Mouse (Mus musculus) macrophage (primary cell): ENCODE results near the gene Cntn4. TPM values are rescaled to one million over a fixed set of nuclear protein-coding genes. Genes with fewer than 3 reads are reported as not detected.

Source experiments
- H3K27ac ChIP-seq: fragments of 350-480 bp; formaldehyde crosslinking; 2 replicates; pipeline ENCODE4 v1.9.0; 2021
- H3K36me3 ChIP-seq: fragments of 350-480 bp; formaldehyde crosslinking; 2 replicates; pipeline ENCODE4 v1.9.0; 2021; ENCODE audit errors: inconsistent target
- H3K4me3 ChIP-seq: fragments of 350-480 bp; formaldehyde crosslinking; 2 replicates; pipeline ENCODE4 v1.9.0; 2021; ENCODE audit errors: inconsistent target
- H3K79me2 ChIP-seq: fragments of 350-480 bp; formaldehyde crosslinking; 2 replicates; pipeline ENCODE4 v1.9.0; 2021; ENCODE audit errors: inconsistent target
- WGBS: methylation state at CpG from one replicate; pipeline ENCODE4 v1.1.7; 2026; ENCODE audit warnings: inconsistent platforms; ENCODE audit not compliant: missing documents; 5-methylcytosine and 5-hydroxymethylcytosine counted together
- polyA plus RNA-seq: library from polyadenylated mRNA; stranded (reverse); fragments of 250-400 nt; gene quantifications from 3 replicates; pipeline ENCODE4 v1.2.4, GENCODE M21; 2018; ENCODE audit warnings: inconsistent platforms

The Cntn4 gene
- polyA plus RNA-seq, 1 experiment from 2014 or later = not detected

DNA sequence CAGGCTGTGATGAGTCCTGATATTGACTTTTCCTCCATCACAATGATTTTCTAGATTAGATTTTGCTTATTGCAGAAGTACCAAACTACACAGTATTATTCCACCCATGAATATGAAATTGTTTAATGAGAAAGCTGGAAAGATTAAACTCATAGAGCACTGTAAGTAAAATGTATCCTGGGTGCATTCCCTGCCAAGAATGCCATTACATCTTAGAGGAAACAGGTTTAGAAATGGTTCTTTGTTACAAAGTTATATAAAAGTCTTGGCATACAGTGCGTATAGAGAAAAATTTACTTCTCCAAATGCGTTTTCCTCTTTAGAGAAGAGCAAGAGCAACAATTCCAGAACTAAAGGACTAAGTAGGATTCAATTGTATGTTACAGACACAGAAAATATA lies 261.8 kb downstream of the Cntn4 start:
- WGBS = 80% methylated on average over 2 of the region's 2 CpGs
- no peaks in the 10 kb centered on the region for H3K36me3 ChIP-seq
- no peak overlapping the region for H3K4me3 ChIP-seq
- no peaks in the 10 kb centered on the region for H3K79me2 ChIP-seq
- no peak overlapping the region for H3K27ac ChIP-seq

DNA sequence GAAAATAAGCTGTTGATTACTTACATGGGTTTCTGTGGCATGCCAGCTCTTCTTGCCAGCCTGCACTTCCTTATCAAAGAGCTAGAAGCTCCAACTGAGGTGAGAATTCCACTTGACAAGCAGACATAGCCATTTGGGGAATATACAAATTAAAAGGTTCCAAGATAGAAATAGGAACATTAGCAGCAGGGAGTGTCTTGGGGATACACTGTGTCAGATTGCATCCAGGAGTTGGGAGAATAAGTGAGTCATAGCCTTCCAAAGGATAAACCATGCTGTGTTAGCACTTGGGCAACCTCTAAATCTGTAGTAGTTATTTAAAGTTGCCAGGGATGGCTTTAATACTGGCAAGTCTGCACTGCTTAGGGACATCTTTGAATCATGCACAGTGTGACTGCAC lies 263.1 kb downstream of the Cntn4 start:
- Histone ChIP-seq H3K4me3 (no peak overlapping the region), H3K36me3 (no peaks in the 10 kb centered on the region), H3K27ac (no peak overlapping the region), H3K79me2 (no peaks in the 10 kb centered on the region)

DNA sequence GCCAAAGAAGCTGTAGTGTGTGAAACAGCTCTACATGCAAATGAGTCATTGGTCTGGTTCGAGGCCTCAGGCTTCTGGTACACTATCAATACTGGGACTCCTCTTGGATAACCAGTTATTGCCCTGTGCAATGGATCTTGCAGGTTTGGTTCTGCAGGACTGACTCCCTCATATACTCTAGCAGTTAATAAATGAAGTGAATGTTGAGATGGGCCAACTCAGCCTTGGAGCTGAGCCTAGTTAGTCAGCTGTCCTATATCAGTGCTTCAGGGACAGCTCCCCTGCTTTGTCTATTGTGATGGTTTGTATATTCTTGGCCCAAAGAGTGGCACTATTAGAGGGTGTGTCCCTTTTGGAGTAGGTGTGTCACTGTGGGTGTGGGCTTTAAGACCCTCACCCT lies 314.0 kb downstream of the Cntn4 start:
- no peak overlapping the region for H3K4me3 ChIP-seq
- H3K79me2 ChIP-seq = no peaks in the 10 kb centered on the region
- no peak overlapping the region for H3K27ac ChIP-seq
- H3K36me3 ChIP-seq = no peaks in the 10 kb centered on the region
- 67% methylated on average over 1 of the region's 1 CpGs for WGBS

DNA sequence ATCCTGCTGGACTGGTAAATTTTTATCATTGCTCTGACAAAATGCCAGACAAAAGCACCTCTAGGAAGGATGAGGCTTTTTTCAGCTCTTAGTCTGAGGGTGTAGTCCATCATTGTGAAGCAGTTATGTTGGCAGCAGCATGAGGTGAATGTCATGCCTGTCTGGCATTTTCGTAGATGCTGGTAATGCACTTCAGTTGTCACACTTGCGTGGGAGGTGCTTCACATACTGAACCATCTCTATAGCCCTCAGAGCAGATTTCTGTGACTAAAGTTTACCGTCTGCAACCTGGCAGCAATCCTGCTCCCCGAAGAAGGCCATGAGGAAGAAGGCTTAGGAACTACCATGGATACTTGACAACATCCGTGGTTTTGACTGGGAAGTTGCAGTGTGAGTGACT lies 335.6 kb downstream of the Cntn4 start:
- 89% methylated on average over 5 of the region's 5 CpGs for WGBS

DNA sequence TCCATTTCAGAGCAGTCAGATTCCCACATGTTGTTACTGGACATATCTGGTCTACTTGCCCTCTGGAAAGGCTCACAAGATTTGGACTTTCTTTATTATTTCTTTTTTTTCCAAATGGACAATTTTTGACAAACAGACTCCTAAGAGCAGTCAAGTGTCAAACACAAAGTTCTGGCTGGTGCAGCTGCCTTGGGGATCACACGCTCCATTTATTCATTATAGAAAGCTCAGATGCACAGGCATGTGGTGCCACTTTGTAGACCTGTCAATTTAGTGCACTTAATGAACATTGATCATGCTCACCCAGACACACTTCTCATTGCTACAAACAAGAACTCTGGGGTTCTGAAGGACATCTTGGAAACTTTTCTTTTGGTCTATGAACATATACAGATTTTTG lies 337.7 kb downstream of the Cntn4 start:
- 83% methylated on average over 1 of the region's 1 CpGs for WGBS
- no peak overlapping the region for H3K4me3 ChIP-seq
- H3K27ac ChIP-seq = no peak overlapping the region
- no peaks in the 10 kb centered on the region for H3K36me3 ChIP-seq
- H3K79me2 ChIP-seq = no peaks in the 10 kb centered on the region

More for the DNA sequence above, 335.6 kb downstream of the Cntn4 start:
- Histone ChIP-seq H3K4me3 (no peak overlapping the region), H3K79me2 (no peaks in the 10 kb centered on the region), H3K36me3 (no peaks in the 10 kb centered on the region), H3K27ac (no peak overlapping the region)

DNA sequence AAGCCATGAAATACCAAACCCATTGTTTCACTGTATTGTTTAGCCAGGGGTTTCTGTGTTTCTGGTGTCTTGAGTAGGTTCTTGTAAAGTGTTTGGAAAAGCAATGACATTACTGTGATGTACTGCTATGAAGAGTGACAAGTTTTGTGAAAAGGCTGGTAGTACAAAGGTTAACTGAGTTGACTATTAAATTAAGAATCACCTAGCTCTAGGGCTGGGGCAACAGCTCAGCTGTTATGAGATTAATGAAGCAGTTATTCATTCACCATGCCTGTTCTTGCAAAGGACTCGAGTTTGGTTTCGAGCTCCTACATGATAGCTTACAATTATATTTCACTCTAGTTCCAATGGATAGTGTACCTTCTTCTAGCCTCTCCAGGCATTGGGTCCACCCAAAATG lies 371.4 kb downstream of the Cntn4 start:
- H3K27ac ChIP-seq = no peak overlapping the region
- WGBS = 83% methylated on average over 2 of the region's 2 CpGs
- H3K4me3 ChIP-seq = no peak overlapping the region
- H3K36me3 ChIP-seq = no peaks in the 10 kb centered on the region
- no peaks in the 10 kb centered on the region for H3K79me2 ChIP-seq

DNA sequence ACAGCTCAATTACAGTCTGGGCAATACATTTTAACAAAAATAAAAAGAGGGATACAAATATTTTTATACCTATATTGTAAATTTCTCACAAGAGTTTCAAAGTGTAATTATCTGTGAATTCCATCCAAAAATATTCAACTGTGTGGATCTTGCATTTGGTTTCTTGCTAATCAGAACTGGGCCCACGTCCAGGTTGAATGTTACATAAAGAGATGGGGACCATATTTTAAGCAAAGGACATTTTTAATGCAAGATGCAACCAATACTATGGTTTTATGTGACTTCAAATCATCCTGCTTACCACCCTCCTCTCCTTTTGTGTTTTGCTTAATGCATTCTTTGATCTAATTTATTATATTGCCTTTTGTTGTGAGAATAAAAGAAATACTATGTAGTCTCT lies 378.7 kb downstream of the Cntn4 start:
- Histone ChIP-seq H3K79me2 (no peaks in the 10 kb centered on the region), H3K27ac (no peak overlapping the region), H3K4me3 (no peak overlapping the region), H3K36me3 (no peaks in the 10 kb centered on the region)
- 69% methylated on average over 1 of the region's 1 CpGs for WGBS

DNA sequence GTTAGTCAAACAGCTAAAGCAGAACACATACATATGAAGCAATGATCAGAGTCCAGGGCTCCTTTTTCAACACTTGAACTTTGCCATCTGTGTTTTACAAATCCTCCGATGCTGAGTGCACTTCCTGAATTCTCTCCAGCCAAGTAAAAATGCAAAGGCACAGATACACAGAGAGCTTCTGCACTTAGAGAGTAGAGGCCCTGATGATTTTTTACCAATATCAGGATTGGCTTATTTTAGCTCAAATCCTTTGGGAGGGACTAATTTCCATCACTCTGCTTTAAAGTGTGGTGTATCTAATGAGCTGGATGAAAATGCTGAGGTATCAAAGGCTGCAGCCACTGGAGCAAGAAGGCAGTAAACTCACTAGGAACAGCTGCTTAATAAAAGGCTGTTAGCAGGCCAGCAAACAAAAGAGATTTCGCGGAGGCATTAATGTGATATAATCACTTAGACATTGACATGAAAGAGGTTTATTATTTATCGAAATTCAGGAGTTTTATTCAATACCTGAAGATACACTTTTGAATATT lies 400.7 kb downstream of the Cntn4 start:
- no peaks in the 10 kb centered on the region for H3K79me2 ChIP-seq
- no peaks in the 10 kb centered on the region for H3K36me3 ChIP-seq
- WGBS = 76% methylated on average over 4 of the region's 4 CpGs
- H3K27ac ChIP-seq = no peak overlapping the region
- no peak overlapping the region for H3K4me3 ChIP-seq

DNA sequence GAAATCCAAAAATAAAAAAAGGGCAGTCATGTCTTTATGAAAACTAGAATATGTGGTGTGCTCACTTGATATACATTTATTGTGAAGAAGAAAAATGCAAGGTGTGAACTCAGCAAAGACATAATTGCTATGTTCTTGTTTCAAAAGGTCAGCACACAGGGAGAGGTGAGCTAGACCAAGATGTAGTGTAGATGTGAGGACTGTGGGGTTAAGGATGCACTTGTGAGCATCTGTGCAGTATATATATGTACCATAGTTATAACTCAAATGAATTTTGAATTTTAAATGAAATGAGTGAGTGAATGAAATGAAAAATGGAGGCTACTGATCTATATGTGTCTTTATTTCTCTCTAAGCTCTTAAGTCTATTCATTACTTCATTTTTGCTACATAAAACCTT lies 401.2 kb downstream of the Cntn4 start:
- no peak overlapping the region for H3K4me3 ChIP-seq
- no peaks in the 10 kb centered on the region for H3K36me3 ChIP-seq
- no peak overlapping the region for H3K27ac ChIP-seq
- H3K79me2 ChIP-seq = no peaks in the 10 kb centered on the region

DNA sequence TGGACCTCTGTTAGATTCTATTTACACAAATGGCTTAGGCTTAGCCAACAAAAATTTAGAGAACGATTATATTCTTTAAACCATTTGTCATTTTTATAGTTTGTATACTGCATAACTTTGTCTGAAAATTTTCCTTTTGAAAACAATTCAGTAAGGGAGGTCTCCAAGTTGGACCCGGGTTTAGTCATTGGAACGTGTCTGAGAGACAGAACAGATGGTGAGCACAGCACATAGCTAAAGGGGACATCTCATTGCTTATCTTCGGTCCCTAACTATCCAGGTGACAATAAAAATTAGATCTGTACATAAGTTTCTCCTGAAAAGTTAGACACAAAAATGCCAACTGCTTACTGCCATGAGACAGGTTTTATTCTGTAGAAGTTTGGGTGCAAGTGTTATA lies 420.4 kb downstream of the Cntn4 start:
- Histone ChIP-seq H3K4me3 (no peak overlapping the region), H3K36me3 (no peaks in the 10 kb centered on the region)
- 82% methylated on average over 4 of the region's 4 CpGs for WGBS

DNA sequence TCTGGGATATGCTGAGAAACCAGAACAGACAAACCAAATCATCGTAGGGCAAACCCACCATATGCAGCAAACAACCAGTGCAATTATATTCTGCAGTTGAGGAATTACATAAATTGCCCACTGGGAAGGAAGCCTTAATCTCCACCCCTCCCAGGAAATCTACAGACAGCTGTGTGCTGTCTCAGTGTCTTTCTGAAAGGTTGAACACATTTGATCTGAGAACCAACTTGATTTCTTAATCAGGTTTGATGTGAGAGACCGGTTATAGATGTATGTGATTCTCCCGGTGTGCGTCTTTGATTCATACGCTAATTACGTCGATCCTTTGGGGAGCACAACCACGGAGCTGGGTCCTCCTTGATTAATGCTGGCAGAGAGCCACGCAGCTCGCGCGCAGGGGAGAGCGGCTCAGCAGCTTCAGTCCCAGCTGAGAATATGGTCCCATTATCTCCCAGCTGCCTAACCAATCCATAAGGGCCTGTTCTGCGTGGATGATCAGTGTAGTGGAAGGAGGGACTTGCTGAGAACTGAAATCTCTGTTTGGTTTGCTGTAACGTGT lies 441.1 kb downstream of the Cntn4 start:
- 55% methylated on average over 14 of the region's 15 CpGs for WGBS
- Histone ChIP-seq H3K79me2 (no peaks in the 10 kb centered on the region), H3K27ac (no peak overlapping the region), H3K4me3 (no peak overlapping the region), H3K36me3 (no peaks in the 10 kb centered on the region)

More for the DNA sequence above, 420.4 kb downstream of the Cntn4 start:
- no peaks in the 10 kb centered on the region for H3K79me2 ChIP-seq
- H3K27ac ChIP-seq = no peak overlapping the region

DNA sequence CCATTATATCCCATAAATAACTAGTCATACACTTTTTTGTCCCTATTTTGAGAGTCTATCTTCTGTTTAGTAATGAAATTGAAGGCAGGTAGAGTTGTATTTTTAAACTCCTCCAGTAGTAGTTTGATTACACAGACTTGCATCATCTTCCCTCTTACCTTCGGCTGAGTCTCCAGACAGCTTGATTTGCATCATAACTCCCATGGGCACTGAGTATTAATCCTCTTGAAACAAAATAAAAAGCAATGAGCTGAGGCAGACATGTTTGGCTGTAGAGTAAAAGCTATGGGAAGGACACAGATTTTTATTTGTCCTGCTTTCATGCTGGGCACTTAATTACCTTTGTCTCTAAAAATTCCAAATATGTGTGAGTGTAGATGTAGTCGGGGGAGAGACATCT lies 476.1 kb downstream of the Cntn4 start:
- Histone ChIP-seq H3K36me3 (no peaks in the 10 kb centered on the region), H3K4me3 (no peak overlapping the region), H3K27ac (no peak overlapping the region), H3K79me2 (no peaks in the 10 kb centered on the region)
- WGBS = 88% methylated on average over 2 of the region's 2 CpGs

DNA sequence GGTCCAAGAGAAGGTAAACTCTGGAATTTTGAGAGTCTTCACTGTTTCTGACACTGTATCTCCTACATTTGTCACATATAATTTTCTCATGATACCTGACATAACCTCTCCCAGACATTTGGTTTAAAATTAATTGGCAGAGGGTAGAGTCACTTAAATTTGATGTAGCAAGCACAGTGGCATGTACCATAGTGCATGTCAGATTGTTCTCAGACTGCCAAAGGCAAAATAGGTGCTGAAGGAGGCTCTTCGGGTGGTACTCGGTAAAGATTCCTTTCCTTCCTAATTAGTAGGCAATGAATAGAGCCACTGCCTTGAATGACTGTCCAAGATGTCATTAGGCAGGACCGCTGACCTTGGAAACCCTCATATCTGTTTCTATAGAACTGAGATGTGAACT lies 477.9 kb downstream of the Cntn4 start:
- Histone ChIP-seq H3K79me2 (no peaks in the 10 kb centered on the region), H3K36me3 (no peaks in the 10 kb centered on the region), H3K4me3 (no peak overlapping the region), H3K27ac (no peak overlapping the region)
- WGBS = 95% methylated on average over 3 of the region's 3 CpGs

DNA sequence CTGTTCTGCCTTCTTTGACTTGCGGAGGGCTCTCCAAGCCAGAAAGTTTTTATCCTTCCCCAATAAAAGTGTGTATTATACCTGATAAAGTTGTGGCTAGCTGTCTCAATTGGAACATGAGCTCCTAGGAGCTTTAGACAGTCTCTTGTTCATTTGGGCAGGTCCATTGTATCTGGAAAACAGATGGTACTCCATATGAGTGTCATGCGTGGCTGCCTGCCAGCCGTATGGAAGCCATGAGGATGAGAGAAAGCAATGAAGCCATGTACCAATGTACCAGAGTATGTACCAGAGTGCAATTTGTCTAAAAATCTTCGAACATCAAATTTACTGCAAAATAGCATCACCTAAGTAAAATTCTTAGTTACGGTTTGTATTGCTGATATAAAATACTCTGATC lies 500.1 kb downstream of the Cntn4 start:
- 76% methylated on average over 5 of the region's 5 CpGs for WGBS
- H3K27ac ChIP-seq = no peak overlapping the region
- H3K79me2 ChIP-seq = no peaks in the 10 kb centered on the region
- H3K4me3 ChIP-seq = no peak overlapping the region
- no peaks in the 10 kb centered on the region for H3K36me3 ChIP-seq

DNA sequence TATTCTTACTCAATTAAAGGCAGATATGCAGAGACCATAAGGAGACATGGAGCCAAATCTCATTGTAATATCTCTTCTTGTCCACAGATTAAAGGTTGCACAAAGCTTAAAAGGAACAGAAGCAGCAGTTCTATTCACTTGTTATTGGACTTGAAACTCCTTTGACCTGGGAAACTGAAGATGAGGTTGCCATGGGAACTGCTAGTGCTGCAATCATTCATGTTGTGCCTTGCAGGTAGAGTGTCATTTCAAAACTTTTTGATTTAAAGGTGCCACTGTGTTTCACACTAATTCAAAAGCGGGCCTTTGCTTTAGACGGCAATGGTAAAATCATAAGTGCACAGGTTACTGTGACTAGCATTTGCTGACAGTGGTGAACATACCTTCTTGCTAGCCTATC lies 504.1 kb downstream of the Cntn4 start:
- H3K36me3 ChIP-seq = no peaks in the 10 kb centered on the region
- no peak overlapping the region for H3K27ac ChIP-seq
- no peaks in the 10 kb centered on the region for H3K79me2 ChIP-seq
- WGBS = 97% methylated on average over 2 of the region's 2 CpGs
- H3K4me3 ChIP-seq = no peak overlapping the region

DNA sequence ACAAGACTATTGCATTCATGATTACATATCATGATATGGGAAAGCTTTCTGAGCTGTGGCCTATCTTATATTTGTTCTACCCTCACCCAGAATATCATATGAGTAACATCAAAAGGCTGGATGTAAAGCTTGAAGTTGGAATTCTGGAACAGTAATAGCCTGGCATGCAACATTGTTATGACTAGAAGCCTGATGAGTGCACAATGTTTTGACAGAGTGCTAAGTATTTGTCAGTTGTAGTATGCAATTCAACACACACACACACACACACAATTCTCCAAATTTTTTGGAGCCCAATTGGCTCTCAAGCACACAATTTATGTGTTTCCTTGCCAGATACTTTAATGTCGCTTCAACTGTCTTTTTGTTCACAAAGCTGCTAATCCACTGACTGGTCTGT lies 523.5 kb downstream of the Cntn4 start:
- H3K4me3 ChIP-seq = no peak overlapping the region
- WGBS = 89% methylated on average over 1 of the region's 1 CpGs

More for the DNA sequence above, 523.5 kb downstream of the Cntn4 start:
- H3K36me3 ChIP-seq = no peaks in the 10 kb centered on the region
- H3K79me2 ChIP-seq = no peaks in the 10 kb centered on the region
- no peak overlapping the region for H3K27ac ChIP-seq
